ENCODE assay signal across 28 mouse cellular contexts in the genomic region with DNA sequence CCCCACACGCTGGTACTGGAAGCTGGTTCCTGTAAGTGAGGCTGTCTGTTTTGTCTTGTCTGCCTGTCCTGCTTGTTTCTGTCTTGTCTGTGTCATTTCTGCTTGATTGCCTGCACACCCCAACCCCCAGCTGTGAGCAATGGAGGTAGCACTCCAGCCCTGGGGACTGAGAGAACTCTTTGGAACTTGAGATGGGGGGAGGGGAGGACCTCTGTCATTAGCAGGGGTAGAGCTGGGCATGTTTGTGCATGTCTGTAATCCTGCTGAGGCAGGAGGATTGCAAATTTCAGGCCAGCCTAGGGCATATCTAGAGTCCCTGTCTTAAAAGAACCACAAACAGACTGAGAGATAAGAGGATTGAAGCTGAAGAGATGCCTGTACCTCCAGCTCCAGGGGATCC. TPM values are rescaled to one million over a fixed set of nuclear protein-coding genes. Genes with fewer than 3 reads are reported as not detected.
DNase-seq lines count a peak whose midpoint lies in the region; ATAC-seq and TF ChIP-seq lines count a peak whose summit lies in the region.
"Had no signal": no experiment of that assay in that cellular context is flagged by ENCODE, and none has a peak within 500 bp of the region (broad histone marks: within the 10 kb centered on the region; RNA-seq: fewer than 3 reads in every experiment).

No protein-coding gene starts in this region.

- H3K4me1 ChIP-seq in E14TG2a.4 (replicated peaks; ENCODE audit: low read depth, low read length): peaks cover 68% of the 10 kb centered on the region
- H3K4me1 ChIP-seq: forebrain, embryonic 10.5 days; forebrain, embryonic 12.5 days had no signal

- peak; percentile 75 for DNase-seq in ES-CJ7 (ENCODE audit: low read depth, low spot score)
- peak; percentile 78 for DNase-seq in R1 (ENCODE audit: low read depth, low spot score)
- DNase-seq in adrenal gland, adult 18-20 months (ENCODE audit: low spot score in 2 of 2): no peak
- DNase-seq in thymus, postnatal 36 days: no peak
- DNase-seq in lung, postnatal 25 days (ENCODE audit: low spot score): no peak
- DNase-seq: adrenal gland, adult 8-10 months; adrenal gland, postnatal 25 days; cerebellum, adult 11 months; cerebellum, adult 18-20 months; cerebellum, adult 8-10 months; cerebellum, adult 9-11 months; cerebellum, postnatal 14 days; cerebellum, postnatal 36 days; embryo, embryonic 11 days had no signal

- no peaks in the 10 kb centered on the region for H3K27me3 ChIP-seq in E14TG2a.4 (ENCODE audit: insufficient read depth, low read length)
- H3K27me3 ChIP-seq: embryonic facial prominence, embryonic 13.5 days; embryonic facial prominence, embryonic 15.5 days; forebrain, embryonic 12.5 days; Patski had no signal

- no peak for ATAC-seq in granulocyte monocyte progenitor cell, adult 5-6 weeks (replicated peaks; ENCODE audit: poor library complexity, severe bottlenecking)
- ATAC-seq: activated CD4-positive, CD25-positive, alpha-beta regulatory T cell, adult 4 months; forebrain, embryonic 14.5 days; forebrain, embryonic 16.5 days; Patski had no signal

- H3K36me3 ChIP-seq in E14TG2a.4 (ENCODE audit: insufficient read depth, low read length): peaks cover 64% of the 10 kb centered on the region
- H3K36me3 ChIP-seq: G1E had no signal

- H3K4me3 ChIP-seq in E14TG2a.4 (replicated peaks; ENCODE audit: low read length): peak overlapping the region; percentile 76
- H3K4me3 ChIP-seq: embryonic facial prominence, embryonic 13.5 days; embryonic facial prominence, embryonic 15.5 days; erythroblast, embryonic 14.5 days; forebrain, embryonic 10.5 days; forebrain, embryonic 12.5 days had no signal

- no peak for TF ChIP-seq CTCF in E14TG2a.4 (conservative IDR thresholded peaks at IDR 0.05; ENCODE audit: low read length)

- H3K9me3 ChIP-seq in E14TG2a.4 (ENCODE audit: low read length): no peaks in the 10 kb centered on the region
- H3K9me3 ChIP-seq: embryonic facial prominence, embryonic 13.5 days; embryonic facial prominence, embryonic 15.5 days; forebrain, embryonic 10.5 days; forebrain, embryonic 12.5 days; G1E had no signal

RNA-seq across cellular contexts. Expression of a gene that starts 12.1 kb away (rescaled TPM):
- 1 to 10 TPM; 4.1 to 8.0 TPM for total RNA-seq in adrenal gland, adult 18-20 months (2021)
- total RNA-seq in granulocyte monocyte progenitor cell, adult 5-6 weeks (2014; fragmentation: Nextera tagmentation): 0.19 and 0.82 TPM in 2 replicates
- total RNA-seq in granulocyte monocyte progenitor cell, adult 5-6 weeks (2017): 0.13 TPM in 1 of 2 replicates, not detected in the other
- total RNA-seq: G1E had no signal

RNA-seq across cellular contexts. Expression of a gene that starts 21.9 kb away (rescaled TPM):
- 10 to 100 TPM; 34.1 to 39.1 TPM for total RNA-seq in adrenal gland, adult 18-20 months (2021)
- total RNA-seq in granulocyte monocyte progenitor cell, adult 5-6 weeks (2014; fragmentation: Nextera tagmentation): 33.1 and 35.2 TPM in 2 replicates
- total RNA-seq in granulocyte monocyte progenitor cell, adult 5-6 weeks (2017): 44.9 and 51.3 TPM in 2 replicates

RNA-seq across cellular contexts. Expression of a gene that starts 22.1 kb away (rescaled TPM):
- total RNA-seq in adrenal gland, adult 18-20 months (2021): 100 to 1,000 TPM; 117 to 148 TPM
- 118 and 132 TPM in 2 replicates for total RNA-seq in granulocyte monocyte progenitor cell, adult 5-6 weeks (2014; fragmentation: Nextera tagmentation)
- total RNA-seq in granulocyte monocyte progenitor cell, adult 5-6 weeks (2017): 141 and 273 TPM in 2 replicates

RNA-seq across cellular contexts. Expression of a gene that starts 26.1 kb away (rescaled TPM):
- total RNA-seq in adrenal gland, adult 18-20 months (2021): not detected
- total RNA-seq in granulocyte monocyte progenitor cell, adult 5-6 weeks (2014; fragmentation: Nextera tagmentation): not detected in 2 replicates
- not detected in 2 replicates for total RNA-seq in granulocyte monocyte progenitor cell, adult 5-6 weeks (2017)
- total RNA-seq: adrenal gland, adult 8-10 months; adrenal gland, postnatal 25 days; adrenal gland, postnatal 4 days; common myeloid progenitor, adult 5-6 weeks had no signal

RNA-seq across cellular contexts. Expression of a gene that starts 31.4 kb away (rescaled TPM):
- total RNA-seq in adrenal gland, adult 18-20 months (2021): under 1 TPM in 1 of 2 experiments, not detected in 1; 0.38 TPM
- not detected in 2 replicates for total RNA-seq in granulocyte monocyte progenitor cell, adult 5-6 weeks (2014; fragmentation: Nextera tagmentation)
- total RNA-seq in granulocyte monocyte progenitor cell, adult 5-6 weeks (2017): 0.43 TPM in 1 of 2 replicates, not detected in the other
- total RNA-seq: adrenal gland, adult 8-10 months; adrenal gland, postnatal 25 days had no signal

Comparison
In these comparisons a context has a peak if more than half of its experiments do, and no peak if none do; other contexts are left out.
1. DNase-seq: peak in ES-CJ7 (single experiment) and R1 (single experiment); none in adrenal gland, adult 18-20 months (0 of 2), thymus, postnatal 36 days (0 of 2) and lung, postnatal 25 days (single experiment).